Mouse (Mus musculus) kidney, adult 9 months (tissue): ENCODE data around the gene Fut4.

ENCODE experiments used
- DNase-seq: peaks from one replicate; pipeline ENCODE4 v3.0.0; 2022

The Fut4 gene

DNA sequence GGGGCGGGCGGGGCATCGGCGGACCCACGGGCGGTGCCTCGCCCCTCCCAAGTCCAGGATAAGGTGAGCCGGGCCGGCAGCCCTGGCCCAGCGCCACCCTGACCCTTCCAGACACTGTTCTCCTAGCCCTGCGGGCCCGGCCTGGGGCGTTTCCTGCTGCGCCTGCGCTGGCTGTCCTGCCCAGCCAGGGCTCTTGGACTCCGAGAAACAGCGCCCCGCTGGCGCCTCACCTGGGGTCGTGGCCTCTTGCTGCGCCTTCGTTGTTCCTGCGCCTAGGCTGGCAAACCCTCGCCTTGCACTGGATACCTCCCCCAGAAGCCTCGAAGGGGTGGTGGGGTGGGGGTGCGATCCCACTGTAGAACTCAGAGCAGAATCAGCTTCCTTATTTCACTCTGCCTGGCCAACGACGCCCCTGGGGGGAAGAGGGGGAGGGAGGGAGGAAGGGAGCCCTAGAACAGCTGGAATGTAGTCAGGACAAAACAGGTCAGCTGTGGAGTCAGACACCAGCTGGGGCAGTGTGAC is at the start of gene Fut4:
Fut4 (minus strand) TSS at position 393 of the 522 bp plus-strand sequence.
- DNase-seq = peak; percentile 56

DNA sequence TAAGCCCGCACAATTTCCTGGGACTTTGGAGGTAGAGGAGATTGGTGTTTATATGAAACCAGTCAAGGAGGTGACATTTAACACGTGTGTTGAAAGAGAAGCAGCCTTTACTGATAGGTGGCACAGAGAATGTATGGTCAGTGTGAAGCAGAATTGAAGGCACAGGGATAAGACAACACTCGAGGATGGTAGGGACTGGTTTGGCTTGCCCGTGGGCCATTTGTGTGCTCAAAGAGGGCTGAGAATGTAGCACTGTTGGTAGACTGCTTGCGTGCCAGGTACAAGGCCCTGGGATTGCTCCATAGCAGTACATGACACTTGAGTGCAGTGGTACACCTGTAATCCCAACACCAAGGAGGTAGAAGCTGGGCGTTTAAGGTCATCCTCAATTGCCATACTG is 35.2 kb upstream of the Fut4 start:
- no peak for DNase-seq

DNA sequence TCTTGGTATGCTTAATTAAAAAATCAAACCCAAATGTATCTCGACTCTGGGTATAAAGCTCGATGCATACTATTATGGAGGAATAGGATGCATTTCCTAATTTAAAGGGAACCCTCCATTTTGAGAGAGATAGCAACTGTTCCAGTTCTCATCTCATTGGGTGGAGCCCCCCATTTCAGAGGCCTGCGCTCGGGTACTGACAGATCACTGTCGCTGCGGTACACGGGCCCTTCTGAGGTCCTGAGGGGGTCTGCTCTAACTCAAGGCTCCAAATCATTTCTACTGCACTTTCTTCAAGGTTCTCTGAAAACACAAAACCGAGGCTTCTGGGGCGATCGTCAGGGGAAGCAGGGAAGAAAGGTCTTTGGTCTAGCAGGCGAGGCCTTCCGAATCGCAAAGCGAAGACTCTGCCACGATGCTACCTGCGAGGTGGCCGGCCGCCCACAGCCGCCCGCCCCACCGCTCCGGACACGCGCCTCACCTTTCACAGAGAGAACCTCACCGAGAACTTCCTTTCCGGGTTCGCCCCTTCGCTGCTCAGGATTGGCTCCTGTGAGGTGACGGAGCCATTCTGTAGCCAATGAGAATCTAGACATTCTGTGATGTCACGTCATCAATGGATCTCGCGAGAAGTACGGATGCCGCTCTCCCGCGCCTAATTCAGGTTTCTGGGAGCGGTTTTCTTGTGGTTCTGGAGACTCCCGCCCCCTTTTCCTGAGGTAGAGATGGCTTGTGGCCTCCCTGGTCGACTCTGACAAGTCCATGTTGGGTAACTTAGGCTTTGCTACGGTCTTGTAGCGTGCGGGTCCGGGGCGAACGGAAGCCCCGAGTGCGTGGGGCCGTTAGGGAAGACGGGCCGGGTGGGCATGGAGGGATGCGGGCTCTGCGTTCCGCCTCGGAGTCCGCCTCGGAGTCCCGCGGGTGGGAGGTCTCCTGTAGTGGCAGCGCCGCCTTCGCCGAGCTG is 32.1 kb upstream of the Fut4 start, which contains the start of the genes Mre11a and Ankrd49:
Mre11a (plus strand) TSS at position 616 of the 964 bp plus-strand sequence.
Ankrd49 (minus strand) TSS at position 818 of the 964 bp plus-strand sequence.
- peak; percentile 97 for DNase-seq

DNA sequence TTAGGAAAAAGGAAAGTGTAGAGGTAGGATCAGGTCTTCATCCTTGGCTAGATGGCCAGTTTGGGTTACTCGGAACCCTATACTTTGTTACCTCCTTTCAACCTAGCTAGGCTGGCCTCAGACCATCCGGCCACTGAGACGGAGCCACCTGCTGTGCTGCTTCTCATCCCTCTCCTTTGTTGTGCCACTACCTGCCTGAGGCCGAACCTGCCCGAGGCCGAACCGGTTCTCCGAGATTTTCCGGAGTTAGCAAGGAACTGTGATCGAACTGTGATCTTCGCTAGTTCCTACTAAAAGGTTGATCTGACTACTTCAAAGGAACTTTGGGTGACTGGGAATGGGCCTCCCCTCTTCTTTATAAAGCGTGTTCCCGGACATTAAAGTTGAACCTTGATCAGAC is 26.1 kb upstream of the Fut4 start:
- DNase-seq = no peak

DNA sequence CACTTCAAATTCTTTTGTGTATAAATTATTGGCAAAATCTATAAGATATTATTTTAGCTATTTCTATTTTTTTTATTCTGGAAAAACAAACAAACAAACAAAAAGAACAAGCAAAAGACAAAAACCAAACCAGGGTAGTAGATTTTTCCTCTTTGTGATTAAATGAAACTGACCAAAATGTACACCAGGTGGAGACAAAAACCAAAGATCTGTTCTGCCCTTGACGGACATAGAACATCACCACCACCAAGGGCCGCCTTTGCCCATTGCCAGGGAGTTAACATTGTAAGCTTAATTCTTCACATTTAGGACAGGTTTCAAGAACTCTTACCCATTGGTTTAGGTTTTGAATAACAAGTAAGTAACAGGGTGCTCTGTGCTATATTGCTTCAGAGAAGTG is 21.6 kb upstream of the Fut4 start:
- peak; percentile 23 for DNase-seq

DNA sequence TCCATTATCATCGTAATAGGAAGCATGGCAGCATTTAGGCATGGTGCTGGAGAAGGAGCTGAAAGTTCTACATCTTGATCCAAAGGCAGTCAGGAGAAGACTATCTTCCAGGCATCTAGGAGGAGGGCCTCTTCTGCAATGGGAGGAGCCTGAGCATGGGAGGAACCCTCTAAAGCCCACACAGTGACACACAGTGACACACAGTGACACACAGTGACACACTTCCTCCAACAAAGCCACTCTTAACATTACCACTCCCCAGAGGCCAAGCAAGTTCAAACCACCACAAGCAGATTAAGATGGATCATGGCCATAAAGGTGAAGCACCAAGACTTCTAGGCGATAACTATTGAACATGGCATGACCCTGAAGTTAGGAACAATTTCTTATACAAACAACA is 19.9 kb upstream of the Fut4 start:
- DNase-seq = no peak

DNA sequence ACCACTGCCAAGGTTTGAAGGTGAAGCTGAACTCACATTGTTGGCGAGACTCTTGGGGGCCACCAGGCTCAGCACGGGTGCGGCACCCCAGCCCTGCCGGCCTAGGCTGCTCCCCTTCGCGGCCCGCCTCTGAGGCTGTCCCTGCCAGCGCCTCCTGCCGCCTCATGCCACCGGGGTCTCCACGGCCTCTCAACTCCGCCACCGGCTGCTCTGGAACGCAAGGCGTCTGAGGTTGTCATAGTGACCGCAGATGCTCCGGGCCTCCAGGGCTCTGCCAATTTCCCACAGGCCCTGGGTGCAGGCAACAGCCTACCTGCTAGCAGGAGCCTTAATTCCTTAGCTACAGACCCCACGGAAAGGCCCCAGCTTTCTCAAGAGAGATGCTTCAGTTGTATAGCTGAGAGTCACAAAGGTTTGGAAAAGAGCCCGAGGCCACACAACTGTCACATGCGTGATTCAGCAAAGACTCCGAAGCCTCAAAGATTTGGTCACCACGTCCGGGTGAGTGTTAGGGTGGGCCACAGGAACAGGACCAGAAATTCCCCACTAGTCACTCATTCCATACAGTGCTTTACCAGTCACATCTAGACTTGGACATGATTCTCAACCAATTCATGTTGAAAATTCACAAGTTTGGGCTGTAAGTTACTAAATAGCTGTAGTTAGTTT is 18.7 kb upstream of the Fut4 start, which contains the start of gene 1700012B09Rik:
1700012B09Rik (minus strand) TSS at position 228 of the 669 bp plus-strand sequence.
- no peak for DNase-seq

DNA sequence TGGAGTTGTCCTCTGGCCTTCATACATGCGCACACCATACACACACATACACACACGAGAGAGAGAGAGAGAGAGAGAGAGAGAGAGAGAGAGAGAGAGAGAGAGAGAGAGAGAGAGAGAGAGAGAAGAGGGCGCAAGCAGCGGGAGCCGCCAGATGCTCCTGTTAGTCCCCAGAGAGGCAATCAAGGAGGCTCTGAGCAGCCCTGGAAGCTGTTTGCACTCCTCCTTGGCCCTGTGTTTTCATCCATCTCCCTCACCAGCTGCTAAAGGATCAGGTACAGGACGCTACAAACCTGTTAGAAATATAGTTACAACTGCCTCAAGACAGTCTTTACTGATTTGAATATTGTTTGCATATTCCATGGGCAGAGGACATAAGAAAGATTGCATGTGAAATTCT is 17.6 kb upstream of the Fut4 start:
- no peak for DNase-seq

DNA sequence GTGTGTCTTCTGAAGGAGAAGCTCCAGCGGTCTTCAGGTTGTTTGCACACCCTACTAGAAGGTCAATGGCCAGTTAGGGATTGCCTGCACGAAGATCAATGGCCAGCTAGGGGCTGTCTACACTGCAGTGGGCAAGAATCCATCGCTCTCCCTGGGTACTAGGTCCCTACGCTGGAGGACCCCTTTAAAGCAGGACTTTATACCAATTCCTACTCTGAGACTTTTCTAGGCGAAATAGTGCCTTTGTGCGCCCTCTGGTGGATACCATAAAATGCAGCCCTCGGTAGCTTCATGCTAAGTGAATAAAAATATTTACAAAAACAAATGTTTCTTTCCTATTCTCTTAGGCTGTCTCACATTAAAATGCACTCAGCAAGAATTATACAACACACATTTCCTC is 12.6 kb upstream of the Fut4 start:
- DNase-seq = peak; percentile 50

DNA sequence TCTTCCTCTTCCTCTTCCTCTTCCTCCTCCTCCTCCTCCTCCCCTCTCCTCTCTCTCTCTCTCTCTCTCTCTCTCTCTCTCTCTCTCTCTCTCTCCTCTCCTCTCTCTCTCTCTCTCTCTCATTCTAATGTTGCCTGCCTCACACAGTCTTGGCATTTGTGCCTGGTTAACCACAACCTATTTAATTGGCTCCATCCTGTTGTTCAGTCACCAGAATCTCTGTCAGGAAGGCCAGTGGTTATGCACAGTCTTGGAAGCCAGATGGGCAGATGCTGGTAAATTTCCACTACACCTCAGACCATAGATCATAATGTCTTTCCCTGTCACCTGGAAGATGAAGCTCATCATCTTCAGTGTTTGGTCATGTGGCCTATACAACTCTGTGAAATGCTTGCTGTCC is 7.1 kb upstream of the Fut4 start:
- no peak for DNase-seq

DNA sequence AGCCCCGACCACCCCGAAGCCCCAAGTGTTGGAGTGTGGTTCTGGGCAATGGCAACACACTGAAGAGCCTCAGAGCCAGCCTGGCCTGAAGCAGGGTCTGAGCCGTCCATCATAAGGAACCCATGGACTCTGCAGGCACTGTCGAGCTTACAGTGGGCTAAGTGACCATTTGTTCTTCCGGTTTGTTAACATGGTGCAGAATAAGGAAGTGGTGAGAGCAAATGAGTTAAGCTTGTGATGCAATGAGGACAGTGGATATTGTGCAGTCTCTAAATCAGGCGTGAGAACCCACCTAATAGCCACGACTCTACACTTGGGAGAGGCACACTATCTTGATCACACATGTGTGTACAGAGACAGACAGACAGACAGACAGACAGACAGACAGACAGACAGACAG is 6.4 kb upstream of the Fut4 start:
- no peak for DNase-seq

DNA sequence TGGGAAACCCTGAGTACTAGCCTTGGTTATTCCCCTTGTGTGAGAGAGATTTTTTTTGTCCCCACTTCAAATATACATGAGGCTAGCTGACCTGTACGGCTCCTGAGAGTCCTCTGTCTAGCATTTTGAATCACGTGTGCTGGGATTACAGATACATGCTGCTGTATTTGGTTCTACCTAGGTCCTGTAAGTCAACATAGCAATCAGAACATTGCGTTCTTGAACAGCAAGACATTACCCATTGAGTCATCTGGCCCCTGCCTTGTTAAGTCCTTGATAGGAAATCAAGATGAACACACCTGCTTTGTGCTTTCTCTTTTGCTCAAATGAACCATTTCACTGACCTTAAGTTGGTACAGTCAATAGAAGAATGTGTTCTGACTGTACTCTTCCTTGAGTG is 2.3 kb upstream of the Fut4 start:
- DNase-seq = no peak

DNA sequence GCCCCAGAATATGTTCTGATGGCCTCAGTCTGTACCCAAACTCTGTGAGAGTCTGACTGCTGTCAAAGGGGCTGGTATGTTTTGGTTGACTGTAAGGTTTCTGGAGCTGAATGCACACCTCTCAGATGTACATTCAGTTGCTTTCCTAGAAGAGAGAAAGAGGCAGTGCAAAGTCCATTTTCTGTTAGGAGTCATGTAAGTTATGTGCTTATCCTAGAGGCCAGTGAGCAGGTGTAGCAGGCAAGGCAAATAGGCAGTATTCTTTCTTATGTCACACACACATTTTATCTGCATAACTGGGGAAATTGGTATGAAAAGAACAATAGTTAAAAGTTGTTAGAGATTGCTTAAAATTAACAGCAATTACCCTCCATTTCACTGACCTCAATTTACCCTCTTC is 1.8 kb upstream of the Fut4 start:
- DNase-seq = no peak

DNA sequence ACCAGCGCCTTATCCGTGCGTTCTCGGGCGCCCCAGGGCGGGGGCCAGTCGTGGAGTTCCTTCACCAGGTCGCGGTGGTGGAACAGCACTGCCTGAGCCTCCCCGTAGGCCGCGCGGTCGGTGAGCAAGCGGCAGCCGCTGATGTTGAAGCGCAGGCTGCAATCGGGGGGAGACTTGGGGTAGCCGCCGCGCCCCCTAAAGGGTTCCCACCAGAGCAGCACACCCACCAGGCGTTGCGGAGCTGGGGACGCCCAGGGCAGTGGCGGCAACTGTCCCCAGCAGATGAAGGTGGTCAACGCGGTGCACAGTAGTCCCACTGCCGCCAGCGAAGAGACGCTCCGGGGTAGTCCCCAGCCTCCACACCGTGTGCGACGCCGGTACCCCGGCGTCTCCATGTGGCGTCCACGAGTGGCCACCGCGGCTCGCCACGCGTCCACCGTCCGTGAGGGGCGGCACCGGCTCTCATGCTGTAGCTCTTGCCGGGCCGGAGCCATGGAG is 641 bp downstream of the Fut4 start:
- peak; percentile 12 for DNase-seq

DNA sequence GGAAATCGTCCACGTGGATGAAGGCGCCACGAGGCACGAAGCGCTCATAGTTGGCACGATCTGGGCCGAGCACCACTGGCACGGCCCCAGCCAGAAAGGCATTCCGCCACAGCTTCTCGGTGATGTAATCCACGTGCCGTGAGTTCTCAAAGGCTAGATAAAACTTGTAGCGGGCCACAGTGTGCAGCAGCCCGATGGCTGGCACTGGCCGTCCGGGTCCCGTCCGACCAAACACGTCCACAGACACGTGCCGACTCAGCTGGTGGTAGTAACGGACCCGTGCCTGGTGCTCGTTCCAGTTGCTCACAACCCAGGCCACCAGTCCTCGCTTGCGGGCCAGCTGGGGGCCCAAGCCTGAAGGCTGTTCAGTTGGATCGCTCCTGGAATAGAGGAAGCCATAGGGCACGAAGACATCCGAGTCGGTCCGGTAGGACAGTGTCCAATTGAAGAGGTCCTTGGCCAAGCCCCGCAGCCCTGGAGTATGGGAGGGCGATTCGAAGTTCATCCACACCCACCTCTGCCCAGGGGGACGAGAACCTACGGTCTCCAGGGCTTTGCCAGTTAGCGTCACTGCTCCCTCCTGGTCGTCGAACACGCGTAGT is 1.2 kb downstream of the Fut4 start:
- DNase-seq = no peak

DNA sequence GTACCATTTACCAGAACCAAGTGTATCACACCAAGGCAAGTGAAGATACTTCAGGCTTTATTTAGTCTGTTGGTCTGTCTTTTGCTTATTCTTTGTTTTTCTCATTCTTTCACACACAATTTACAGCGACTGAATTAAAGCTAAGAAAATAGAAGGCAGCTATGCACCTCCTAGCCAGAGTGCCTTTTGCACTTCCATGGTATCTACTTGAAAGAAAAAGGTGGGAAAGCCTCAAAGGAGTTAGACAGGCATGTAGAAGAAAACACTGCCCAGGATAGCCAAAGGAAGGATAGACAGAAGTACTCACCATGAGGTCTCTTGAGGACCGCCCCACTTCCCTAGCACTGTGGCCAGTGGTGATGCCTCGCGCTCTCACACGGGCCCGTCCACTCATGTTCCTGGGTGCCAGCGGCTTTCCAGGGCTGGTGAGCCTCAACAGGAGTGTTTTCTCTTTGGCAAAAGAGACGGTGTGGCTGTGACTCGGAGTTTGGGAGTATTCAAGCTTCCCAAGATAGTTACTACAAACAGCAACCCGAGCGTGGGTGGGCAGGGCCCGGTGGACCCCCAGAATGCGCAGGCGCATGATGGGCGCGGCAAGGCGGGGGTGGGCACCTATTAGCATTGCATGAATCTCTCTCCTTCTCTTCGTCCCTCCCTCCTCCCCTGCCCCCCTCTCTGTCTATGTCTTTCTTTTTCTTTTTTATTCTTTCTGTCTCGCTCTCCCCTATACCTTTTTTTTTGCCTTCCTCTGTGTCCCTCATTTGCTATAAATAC is 11.9 kb downstream of the Fut4 start, which contains the start of gene Piwil4:
Piwil4 (minus strand) TSS at position 583 of the 774 bp plus-strand sequence.
- DNase-seq = no peak

DNA sequence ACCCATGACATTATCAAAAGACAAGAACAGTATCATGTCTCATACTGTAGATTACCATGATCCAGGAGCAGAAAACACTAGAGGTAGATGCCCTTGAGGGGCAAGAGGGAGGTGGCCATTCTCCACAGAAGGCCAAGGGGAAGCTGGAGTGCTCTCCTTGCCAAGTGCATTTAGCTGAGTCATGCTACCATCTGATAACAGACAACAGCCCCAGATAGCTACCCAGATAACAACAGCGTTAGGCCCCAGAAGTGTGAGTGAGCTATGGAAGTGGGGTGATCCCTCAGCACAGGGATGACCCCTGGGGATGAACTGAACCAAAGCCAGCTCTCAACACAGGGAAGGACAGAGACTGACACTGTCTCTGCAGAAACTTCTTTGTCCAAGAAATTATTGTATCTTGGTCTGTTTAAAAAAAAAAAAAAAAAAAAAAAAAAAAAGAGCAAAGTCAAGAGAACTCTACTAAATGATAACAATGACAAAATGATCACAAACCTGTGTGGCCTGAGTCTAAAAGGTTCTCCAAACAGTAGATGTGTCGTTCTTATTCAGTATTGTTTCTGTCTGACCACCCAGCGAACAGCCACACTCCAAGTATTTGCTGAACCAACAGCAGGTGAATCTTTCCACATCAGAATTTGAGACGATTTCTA is 12.6 kb downstream of the Fut4 start:
- no peak for DNase-seq

DNA sequence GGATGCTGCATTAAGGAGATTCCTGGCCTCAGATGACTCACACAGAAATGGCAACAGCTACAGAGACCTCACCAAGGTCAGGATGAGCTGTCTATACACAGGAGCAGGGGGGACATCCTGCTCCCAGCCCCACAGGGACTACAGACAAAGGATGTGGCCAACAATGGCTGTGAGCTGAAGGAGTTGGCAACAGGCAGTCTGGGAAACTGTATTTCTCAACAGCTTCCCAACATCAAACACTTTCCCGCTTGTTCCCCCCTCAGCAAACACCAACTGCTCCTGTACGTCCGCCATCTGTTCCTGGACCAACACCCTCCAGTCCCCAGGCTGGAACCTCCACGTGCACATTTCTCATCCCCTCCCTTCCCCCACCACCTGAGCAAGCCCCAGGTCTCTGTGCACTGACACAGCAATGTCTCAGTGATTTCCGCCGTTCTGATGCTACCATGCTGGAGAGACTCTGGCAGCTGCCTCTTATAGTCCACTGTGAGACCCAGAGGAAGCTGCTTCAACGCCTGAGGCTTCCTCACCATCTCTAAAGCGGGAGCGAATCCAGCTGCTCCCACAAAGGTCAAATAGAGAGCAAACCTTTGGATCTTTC is 21.2 kb downstream of the Fut4 start:
- DNase-seq = peak; percentile 33

DNA sequence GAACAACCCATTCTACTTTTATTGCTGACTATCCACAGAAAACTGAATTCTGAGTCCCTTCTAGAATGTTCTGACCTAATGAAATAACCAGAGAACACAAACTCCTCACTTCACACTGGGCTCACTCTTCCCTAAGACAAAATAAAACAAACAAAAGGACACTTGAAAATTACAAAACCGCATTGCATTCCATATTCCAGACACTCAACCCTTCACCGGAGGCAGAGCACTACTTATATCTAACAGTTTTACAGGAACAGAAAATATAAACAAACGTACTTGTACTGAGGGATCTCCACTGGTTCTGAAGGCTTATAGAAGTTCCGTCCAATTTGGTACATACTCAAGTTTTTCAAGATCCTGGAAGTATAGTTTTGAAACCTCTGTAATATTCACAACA is 23.8 kb downstream of the Fut4 start:
- DNase-seq = no peak

DNA sequence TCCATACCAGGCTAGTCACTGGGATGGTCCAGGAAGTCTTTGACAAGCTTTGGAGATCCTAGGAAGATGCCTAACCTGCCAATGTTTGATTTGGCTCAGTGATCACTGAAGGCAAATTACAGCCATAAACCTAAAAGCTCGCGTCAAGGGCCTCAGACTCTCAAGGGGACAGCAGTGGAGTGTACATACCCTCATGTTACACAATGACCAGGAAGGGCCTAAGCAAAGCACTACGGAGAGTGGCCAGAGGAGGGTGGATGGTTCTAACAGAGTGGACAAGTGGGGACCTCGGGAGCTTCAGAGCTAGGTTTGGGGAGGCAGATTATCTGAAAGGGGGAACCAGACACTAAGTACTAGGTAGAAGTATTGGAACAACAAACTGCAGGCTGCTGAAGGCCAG is 25.6 kb downstream of the Fut4 start:
- DNase-seq = no peak

DNA sequence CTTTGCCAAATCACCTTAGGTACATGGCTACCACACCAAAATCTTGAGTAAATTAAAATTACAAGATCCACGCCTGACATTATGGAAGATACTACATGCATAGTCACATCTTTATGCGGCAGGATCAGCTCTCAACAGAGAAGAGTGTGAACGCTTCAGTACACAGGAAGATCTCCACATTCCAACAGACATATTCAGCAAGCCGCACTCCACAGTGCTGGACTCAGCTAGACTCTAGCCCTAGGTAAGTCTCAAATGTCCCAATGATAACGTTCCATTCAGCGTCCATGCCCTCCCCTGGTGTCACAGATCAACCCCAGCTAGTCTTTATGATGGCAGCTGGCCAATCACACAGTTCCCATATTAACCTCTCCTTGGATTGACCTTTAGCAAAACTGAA is 26.2 kb downstream of the Fut4 start:
- no peak for DNase-seq
